Mouse (Mus musculus): ENCODE measurements around the gene Sf1.

DNA sequence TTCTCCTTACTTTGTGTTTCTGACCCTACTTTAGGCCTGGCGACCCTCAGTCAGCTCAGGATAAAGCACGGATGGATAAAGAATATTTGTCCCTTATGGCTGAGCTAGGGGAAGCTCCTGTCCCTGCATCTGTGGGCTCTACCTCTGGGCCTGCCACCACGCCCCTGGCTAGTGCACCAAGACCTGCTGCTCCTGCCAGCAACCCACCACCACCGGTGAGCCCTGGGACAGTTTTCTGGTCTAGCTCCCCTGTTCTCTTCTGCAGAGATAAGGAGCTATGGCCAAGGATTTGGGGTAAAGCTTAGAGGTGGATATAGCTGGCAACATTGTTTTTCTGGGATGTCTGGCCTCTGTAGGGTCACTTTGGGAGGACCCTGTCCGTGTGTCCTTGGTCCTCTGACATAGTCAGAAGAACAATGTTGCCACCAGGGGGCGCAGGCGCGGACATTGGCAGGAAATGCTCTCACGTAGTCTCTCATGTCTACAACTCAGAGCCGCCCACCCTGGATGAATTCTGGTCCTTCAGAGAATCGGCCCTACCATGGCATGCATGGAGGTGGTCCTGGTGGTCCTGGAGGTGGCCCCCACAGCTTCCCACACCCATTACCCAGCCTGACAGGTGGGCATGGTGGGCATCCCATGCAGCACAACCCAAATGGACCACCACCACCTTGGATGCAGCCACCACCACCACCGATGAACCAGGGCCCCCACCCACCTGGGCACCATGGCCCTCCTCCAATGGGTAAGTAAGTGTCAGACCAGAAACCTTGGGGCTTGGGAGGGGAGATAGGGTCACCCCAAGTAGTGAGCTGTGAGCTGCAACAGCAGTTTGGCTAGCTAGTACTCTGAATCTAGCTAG is 10.3 kb downstream of the Sf1 start:
- TF ChIP-seq POLR2A (IDR thresholded peaks at IDR 0.05; ENCODE audit: low read depth, low read length) = no peak; the same call in 1 of the 2 replicates
- TF ChIP-seq CTCF (IDR thresholded peaks at IDR 0.05; ENCODE audit: extremely low read depth, insufficient read length, insufficient replicate concordance, low read depth, low read length) = peak; percentile 75
